32 mouse cellular contexts compared by ENCODE assay signal in genomic region chr15:82368146-82368545, GRCm38 (mm10). TPM values are rescaled to one million over a fixed set of nuclear protein-coding genes. Genes with fewer than 3 reads are reported as not detected.
DNase-seq lines count a peak whose midpoint lies in the region; ATAC-seq and TF ChIP-seq lines count a peak whose summit lies in the region.
"Had no signal": no experiment of that assay in that cellular context is flagged by ENCODE, and none has a peak within 500 bp of the region (broad histone marks: within the 10 kb centered on the region; RNA-seq: fewer than 3 reads in every experiment).

No protein-coding gene starts in this region.

- TF ChIP-seq EP300 in stomach, postnatal 0 days (optimal IDR thresholded peaks at IDR 0.05) = no peak

- H3K9me3 ChIP-seq in kidney, embryonic 16.5 days (ENCODE audit: low read length) = no peaks in the 10 kb centered on the region
- no peaks in the 10 kb centered on the region for H3K9me3 ChIP-seq in liver, embryonic 11.5 days (ENCODE audit: control insufficient read depth, low read length)
- no peaks in the 10 kb centered on the region for H3K9me3 ChIP-seq in stomach, postnatal 0 days (ENCODE audit: control insufficient read depth, low read length)
- H3K9me3 ChIP-seq: embryonic facial prominence, embryonic 10.5 days; embryonic facial prominence, embryonic 13.5 days; forebrain, embryonic 12.5 days; forebrain, embryonic 15.5 days; heart, embryonic 10.5 days; hindbrain, embryonic 10.5 days; hindbrain, embryonic 13.5 days had no signal

- no peak overlapping the region for H3K4me2 ChIP-seq in kidney, embryonic 16.5 days (replicated peaks; ENCODE audit: low read depth, low read length)
- H3K4me2 ChIP-seq in liver, embryonic 11.5 days = no peak overlapping the region
- no peak overlapping the region for H3K4me2 ChIP-seq in stomach, postnatal 0 days (replicated peaks; ENCODE audit: low read depth)
- H3K4me2 ChIP-seq: embryonic facial prominence, embryonic 13.5 days; forebrain, embryonic 12.5 days; forebrain, embryonic 15.5 days; hindbrain, embryonic 13.5 days had no signal

- H3K4me1 ChIP-seq in kidney, embryonic 16.5 days (ENCODE audit: insufficient read depth, low read length) = no peaks in the 10 kb centered on the region
- H3K4me1 ChIP-seq in liver, adult 2 months (ENCODE audit: control insufficient read depth, insufficient read depth, low read length) = no peaks in the 10 kb centered on the region
- H3K4me1 ChIP-seq in liver, embryonic 11.5 days (replicated peaks; ENCODE audit: control insufficient read depth, insufficient read depth, low read length) = no peaks in the 10 kb centered on the region
- no peaks in the 10 kb centered on the region for H3K4me1 ChIP-seq in stomach, postnatal 0 days (replicated peaks; ENCODE audit: control insufficient read depth, insufficient read depth)
- H3K4me1 ChIP-seq: embryonic facial prominence, embryonic 13.5 days; forebrain, embryonic 12.5 days; forebrain, embryonic 15.5 days; heart, embryonic 10.5 days; hindbrain, embryonic 13.5 days had no signal

- no peaks in the 10 kb centered on the region for H3K36me3 ChIP-seq in kidney, embryonic 16.5 days (ENCODE audit: insufficient read depth, low read length)
- H3K36me3 ChIP-seq in liver, adult 2 months (ENCODE audit: control insufficient read depth, insufficient read depth, low read length) = peaks cover 15% of the 10 kb centered on the region
- no peaks in the 10 kb centered on the region for H3K36me3 ChIP-seq in liver, embryonic 11.5 days (ENCODE audit: control insufficient read depth, insufficient read depth, low read length)
- H3K36me3 ChIP-seq in stomach, postnatal 0 days (ENCODE audit: control insufficient read depth, insufficient read depth, low read length) = no peaks in the 10 kb centered on the region
- H3K36me3 ChIP-seq: embryonic facial prominence, embryonic 10.5 days; forebrain, embryonic 12.5 days; forebrain, embryonic 15.5 days; hindbrain, embryonic 10.5 days; hindbrain, embryonic 13.5 days had no signal

- peak; percentile 51 for DNase-seq in heart, adult 11 months
- no peak for DNase-seq in heart, postnatal 4 days
- peak; percentile 0 for DNase-seq in kidney, adult 11 months
- DNase-seq in liver, adult 2 months (ENCODE audit: extremely low read depth, low read depth, low spot score) = no peak
- DNase-seq in liver, embryonic 11.5 days (ENCODE audit: low spot score) = no peak
- peak; percentile 1 for DNase-seq in stomach, postnatal 0 days (ENCODE audit: low spot score)
- DNase-seq: adrenal gland, adult 8-10 months; adrenal gland, postnatal 25 days; cerebellum, adult 11-12 months; cerebellum, adult 8-10 months; cerebellum, postnatal 10 days; cerebellum, postnatal 36 days; embryo, embryonic 11 days; gastrocnemius, postnatal 25 days; heart, postnatal 14 days had no signal

- no peak for TF ChIP-seq POLR2A in liver, adult 2 months (IDR thresholded peaks at IDR 0.05; ENCODE audit: extremely low read depth, insufficient read depth, low read length)

- no peak for ATAC-seq in kidney, embryonic 16.5 days (ENCODE audit: low FRiP score, low TSS enrichment)
- no peak for ATAC-seq in liver, embryonic 11.5 days (replicated peaks; ENCODE audit: low FRiP score)
- no peak for ATAC-seq in stomach, postnatal 0 days (ENCODE audit: low FRiP score, low TSS enrichment)
- ATAC-seq: activated CD4-positive, CD25-positive, alpha-beta regulatory T cell, adult 4 months; forebrain, embryonic 15.5 days; hindbrain, embryonic 16.5 days had no signal

- H3K9ac ChIP-seq in kidney, embryonic 16.5 days (replicated peaks; ENCODE audit: low read length) = no peak overlapping the region
- H3K9ac ChIP-seq in liver, adult 2 months (ENCODE audit: low read depth, low read length) = no peak overlapping the region
- H3K9ac ChIP-seq in liver, embryonic 11.5 days (ENCODE audit: low read depth, low read length) = no peak overlapping the region
- H3K9ac ChIP-seq in stomach, postnatal 0 days (ENCODE audit: low read length) = no peak overlapping the region
- H3K9ac ChIP-seq: embryonic facial prominence, embryonic 13.5 days; forebrain, embryonic 12.5 days; forebrain, embryonic 15.5 days; hindbrain, embryonic 13.5 days had no signal

- TF ChIP-seq CTCF in liver, adult 2 months (IDR thresholded peaks at IDR 0.05; ENCODE audit: low read depth, low read length) = no peak
- no peak for TF ChIP-seq CTCF in stomach, postnatal 0 days (IDR thresholded peaks at IDR 0.05; ENCODE audit: low read depth)

- H3K79me2 ChIP-seq in liver, adult 2 months (ENCODE audit: control insufficient read depth, insufficient read depth, low read length) = no peaks in the 10 kb centered on the region

- H3K27me3 ChIP-seq in kidney, embryonic 16.5 days (ENCODE audit: insufficient read depth, low read length) = no peaks in the 10 kb centered on the region
- H3K27me3 ChIP-seq in liver, adult 2 months (ENCODE audit: control insufficient read depth, insufficient read depth, low read length) = no peaks in the 10 kb centered on the region
- no peaks in the 10 kb centered on the region for H3K27me3 ChIP-seq in liver, embryonic 11.5 days (replicated peaks; ENCODE audit: control insufficient read depth, insufficient read depth, low read length)
- H3K27me3 ChIP-seq in stomach, postnatal 0 days (ENCODE audit: control insufficient read depth, insufficient read depth, low read length) = no peaks in the 10 kb centered on the region
- H3K27me3 ChIP-seq: embryonic facial prominence, embryonic 13.5 days; forebrain, embryonic 12.5 days; forebrain, embryonic 15.5 days; hindbrain, embryonic 13.5 days had no signal

- WGBS in kidney, embryonic 16.5 days = 87% methylated on average over 4 of the region's 4 CpGs
- WGBS in liver, adult 2 months = 84% methylated on average over 4 of the region's 4 CpGs
- 84% methylated on average over 4 of the region's 4 CpGs for WGBS in liver, embryonic 11.5 days
- WGBS in stomach, postnatal 0 days = 93% methylated on average over 4 of the region's 4 CpGs

- H3K27ac ChIP-seq in kidney, embryonic 16.5 days (ENCODE audit: low read length) = no peak overlapping the region
- H3K27ac ChIP-seq in liver, adult 2 months (replicated peaks; ENCODE audit: insufficient read depth, low read depth, low read length) = peak overlapping the region; percentile 55; the same call in 1 of the 2 replicates
- no peak overlapping the region for H3K27ac ChIP-seq in liver, embryonic 11.5 days (ENCODE audit: low read depth, low read length)
- no peak overlapping the region for H3K27ac ChIP-seq in stomach, postnatal 0 days (replicated peaks)
- H3K27ac ChIP-seq: embryonic facial prominence, embryonic 10.5 days; embryonic facial prominence, embryonic 13.5 days; forebrain, embryonic 12.5 days; forebrain, embryonic 15.5 days; heart, adult 2 months; heart, embryonic 10.5 days; hindbrain, embryonic 10.5 days; hindbrain, embryonic 13.5 days had no signal

- H3K4me3 ChIP-seq in kidney, embryonic 16.5 days (ENCODE audit: low read length) = no peak overlapping the region
- no peak overlapping the region for H3K4me3 ChIP-seq in liver, adult 2 months (ENCODE audit: insufficient read depth, low read depth, low read length)
- no peak overlapping the region for H3K4me3 ChIP-seq in liver, embryonic 11.5 days (ENCODE audit: low read depth, low read length)
- no peak overlapping the region for H3K4me3 ChIP-seq in stomach, postnatal 0 days (ENCODE audit: low read depth, low read length)
- H3K4me3 ChIP-seq: embryonic facial prominence, embryonic 10.5 days; embryonic facial prominence, embryonic 13.5 days; erythroblast, embryonic 14.5 days; forebrain, embryonic 12.5 days; forebrain, embryonic 15.5 days; heart, adult 2 months; heart, embryonic 10.5 days; hindbrain, embryonic 10.5 days; hindbrain, embryonic 13.5 days had no signal

RNA-seq across cellular contexts. Expression of gene Cyp2d22, which starts 11.9 kb away (rescaled TPM):
- total RNA-seq in heart, postnatal 4 days (2021) = 10 to 100 TPM; 15.0 to 17.1 TPM
- 18.2 and 21.1 TPM in 2 replicates for polyA plus RNA-seq in kidney, embryonic 16.5 days (2015; fragmentation: Nextera tagmentation; extraction: Ambion mirVana)
- total RNA-seq in liver, adult 2 months (2014; rRNA removed) = 83.3 and 105 TPM in 2 replicates
- polyA plus RNA-seq in liver, adult 2 months (2012; rRNA removed) = 316 and 337 TPM in 2 replicates
- 6.8 and 7.0 TPM in 2 replicates for polyA plus RNA-seq in liver, embryonic 11.5 days (2014; fragmentation: Nextera tagmentation; extraction: Ambion mirVana)
- polyA plus RNA-seq in stomach, postnatal 0 days (2015; fragmentation: Nextera tagmentation; extraction: Ambion mirVana) = 5.5 TPM in 2 replicates

RNA-seq across cellular contexts. Expression of gene Ndufa6, which starts 14.0 kb away (rescaled TPM):
- 100 to 1,000 TPM; 438 to 494 TPM for total RNA-seq in heart, postnatal 4 days (2021)
- polyA plus RNA-seq in kidney, embryonic 16.5 days (2015; fragmentation: Nextera tagmentation; extraction: Ambion mirVana) = 415 and 434 TPM in 2 replicates
- 931 and 1,175 TPM in 2 replicates for total RNA-seq in liver, adult 2 months (2014; rRNA removed)
- 441 and 456 TPM in 2 replicates for polyA plus RNA-seq in liver, adult 2 months (2012; rRNA removed)
- 432 and 467 TPM in 2 replicates for polyA plus RNA-seq in liver, embryonic 11.5 days (2014; fragmentation: Nextera tagmentation; extraction: Ambion mirVana)
- 514 and 516 TPM in 2 replicates for polyA plus RNA-seq in stomach, postnatal 0 days (2015; fragmentation: Nextera tagmentation; extraction: Ambion mirVana)

RNA-seq across cellular contexts. Expression of gene Cyp2d11, which starts 25.7 kb away (rescaled TPM):
- total RNA-seq in heart, postnatal 4 days (2021) = under 1 TPM in 1 of 2 experiments, not detected in 1; 0.16 TPM
- not detected in 2 replicates for polyA plus RNA-seq in kidney, embryonic 16.5 days (2015; fragmentation: Nextera tagmentation; extraction: Ambion mirVana)
- 0.46 and 0.54 TPM in 2 replicates for total RNA-seq in liver, adult 2 months (2014; rRNA removed)
- 0.32 and 0.91 TPM in 2 replicates for polyA plus RNA-seq in liver, adult 2 months (2012; rRNA removed)
- not detected in 2 replicates for polyA plus RNA-seq in liver, embryonic 11.5 days (2014; fragmentation: Nextera tagmentation; extraction: Ambion mirVana)
- not detected in 2 replicates for polyA plus RNA-seq in stomach, postnatal 0 days (2015; fragmentation: Nextera tagmentation; extraction: Ambion mirVana)
- total RNA-seq: ES-E14; heart, postnatal 14 days had no signal
- polyA plus RNA-seq: activated CD4-positive, CD25-positive, alpha-beta regulatory T cell, adult 4 months; brain, embryonic 14.5 days; cortical plate, adult 2 months; embryonic facial prominence, embryonic 10.5 days; embryonic facial prominence, embryonic 13.5 days; erythroblast, embryonic 14.5 days; forebrain, embryonic 12.5 days; forebrain, embryonic 15.5 days; gonadal fat pad, adult 2 months; heart, adult 2 months; heart, embryonic 10.5 days; heart, embryonic 14.5 days; hindbrain, embryonic 10.5 days; hindbrain, embryonic 13.5 days; hindbrain, embryonic 16.5 days had no signal

RNA-seq across cellular contexts. Expression of gene Smdt1, which starts 29.4 kb away (rescaled TPM):
- 100 to 1,000 TPM; 176 to 206 TPM for total RNA-seq in heart, postnatal 4 days (2021)
- polyA plus RNA-seq in kidney, embryonic 16.5 days (2015; fragmentation: Nextera tagmentation; extraction: Ambion mirVana) = 319 and 325 TPM in 2 replicates
- 137 and 141 TPM in 2 replicates for total RNA-seq in liver, adult 2 months (2014; rRNA removed)
- 165 and 186 TPM in 2 replicates for polyA plus RNA-seq in liver, adult 2 months (2012; rRNA removed)
- 218 and 233 TPM in 2 replicates for polyA plus RNA-seq in liver, embryonic 11.5 days (2014; fragmentation: Nextera tagmentation; extraction: Ambion mirVana)
- polyA plus RNA-seq in stomach, postnatal 0 days (2015; fragmentation: Nextera tagmentation; extraction: Ambion mirVana) = 286 and 296 TPM in 2 replicates

RNA-seq across cellular contexts. Expression of gene Pheta2, which starts 29.4 kb away (rescaled TPM):
- 1 to 10 TPM; 3.7 to 4.8 TPM for total RNA-seq in heart, postnatal 4 days (2021)
- polyA plus RNA-seq in kidney, embryonic 16.5 days (2015; fragmentation: Nextera tagmentation; extraction: Ambion mirVana) = 10.4 and 12.5 TPM in 2 replicates
- 0.09 and 0.54 TPM in 2 replicates for total RNA-seq in liver, adult 2 months (2014; rRNA removed)
- polyA plus RNA-seq in liver, adult 2 months (2012; rRNA removed) = 0.10 and 0.19 TPM in 2 replicates
- 34.0 and 35.4 TPM in 2 replicates for polyA plus RNA-seq in liver, embryonic 11.5 days (2014; fragmentation: Nextera tagmentation; extraction: Ambion mirVana)
- 6.2 and 6.3 TPM in 2 replicates for polyA plus RNA-seq in stomach, postnatal 0 days (2015; fragmentation: Nextera tagmentation; extraction: Ambion mirVana)

Comparison
In these comparisons a context has a peak if more than half of its experiments do, and no peak if none do; other contexts are left out.
1. DNase-seq: peak in heart, adult 11 months (single experiment), kidney, adult 11 months (single experiment) and stomach, postnatal 0 days (single experiment); none in heart, postnatal 4 days (single experiment), liver, adult 2 months (single experiment) and liver, embryonic 11.5 days (single experiment).
2. RNA of gene Cyp2d22, which starts 11.9 kb away (polyA plus RNA-seq): 316 to 337 TPM in liver, adult 2 months; 18.2 to 21.1 TPM in kidney, embryonic 16.5 days, 6.8 to 7.0 TPM in liver, embryonic 11.5 days and 5.5 TPM in stomach, postnatal 0 days; every median in the first group is over 10 times any median in the second.